Mouse (Mus musculus): ENCODE measurements around the gene Olfm3.

Olfm3 gene

GRCm38 (mm10) chr3:114903924-114904438 is at the start of gene Olfm3:
Olfm3 (plus strand) TSS chr3:114904078.
- in situ Hi-C loops (cut with MboI, MseI) = no loop called here

GRCm38 (mm10) chr3:114889764-114890163 is 14.1 kb upstream of the Olfm3 start:
- in situ Hi-C loops (cut with MboI, MseI) = no loop called here

- in situ Hi-C loops (cut with MboI, MseI) = no loop called here
These were observed 950 bp downstream of the Olfm3 start for GRCm38 (mm10) chr3:114904633-114905423.

- in situ Hi-C loops (cut with MboI, MseI) = no loop called here
These were observed 3.7 kb downstream of the Olfm3 start for GRCm38 (mm10) chr3:114907537-114907936.

- in situ Hi-C loops (cut with MboI, MseI) = no loop called here
These were observed 5.0 kb downstream of the Olfm3 start for GRCm38 (mm10) chr3:114908846-114909245.

GRCm38 (mm10) chr3:114920102-114920501 is 16.2 kb downstream of the Olfm3 start:
- in situ Hi-C loops (cut with MboI, MseI) = no loop called here

GRCm38 (mm10) chr3:114929605-114930004 is 25.7 kb downstream of the Olfm3 start:
- in situ Hi-C loops (cut with MboI, MseI) = no loop called here

- in situ Hi-C loops (cut with MboI, MseI) = no loop called here
These were observed 26.5 kb downstream of the Olfm3 start for GRCm38 (mm10) chr3:114930336-114930735.

GRCm38 (mm10) chr3:114930796-114931195 is 26.9 kb downstream of the Olfm3 start:
- in situ Hi-C loops (cut with MboI, MseI) = no loop called here

- in situ Hi-C loops (cut with MboI, MseI) = no loop called here
These were observed 29.0 kb downstream of the Olfm3 start for GRCm38 (mm10) chr3:114932881-114933280.

- in situ Hi-C loops (cut with MboI, MseI) = no loop called here
These were observed 51.0 kb downstream of the Olfm3 start for GRCm38 (mm10) chr3:114954904-114955303.

- in situ Hi-C loops (cut with MboI, MseI) = no loop called here
These were observed 55.6 kb downstream of the Olfm3 start for GRCm38 (mm10) chr3:114959311-114959967.

- in situ Hi-C loops (cut with MboI, MseI) = no loop called here
These were observed 58.6 kb downstream of the Olfm3 start for GRCm38 (mm10) chr3:114962316-114963083.

- in situ Hi-C loops (cut with MboI, MseI) = no loop called here
These were observed 67.3 kb downstream of the Olfm3 start for GRCm38 (mm10) chr3:114971183-114971582.

- in situ Hi-C loops (cut with MboI, MseI) = no loop called here
These were observed 68.6 kb downstream of the Olfm3 start for GRCm38 (mm10) chr3:114972522-114972921.

GRCm38 (mm10) chr3:114990828-114991227 is 87.0 kb downstream of the Olfm3 start:
- in situ Hi-C loops (cut with MboI, MseI) = no loop called here

- in situ Hi-C loops (cut with MboI, MseI) = no loop called here
These were observed 92.1 kb downstream of the Olfm3 start for GRCm38 (mm10) chr3:114995956-114996355.

- in situ Hi-C loops (cut with MboI, MseI) = no loop called here
These were observed 123.7 kb downstream of the Olfm3 start for GRCm38 (mm10) chr3:115027560-115027959.

GRCm38 (mm10) chr3:115028046-115028445 is 124.2 kb downstream of the Olfm3 start:
- in situ Hi-C loops (cut with MboI, MseI) = no loop called here

- in situ Hi-C loops (cut with MboI, MseI) = no loop called here
These were observed 124.7 kb downstream of the Olfm3 start for GRCm38 (mm10) chr3:115028611-115029010.

GRCm38 (mm10) chr3:115049060-115049459 is 145.2 kb downstream of the Olfm3 start:
- in situ Hi-C loops (cut with MboI, MseI) = no loop called here

GRCm38 (mm10) chr3:115064901-115065300 is 161.0 kb downstream of the Olfm3 start:
- in situ Hi-C loops (cut with MboI, MseI) = no loop called here

All from T-helper 2 cell (primary cell).